Mouse (Mus musculus): ENCODE measurements around the gene E2f2.
A peak's percentile ranks its signal among the peaks of the same experiment; 100 is the strongest.

Gene E2f2

DNA sequence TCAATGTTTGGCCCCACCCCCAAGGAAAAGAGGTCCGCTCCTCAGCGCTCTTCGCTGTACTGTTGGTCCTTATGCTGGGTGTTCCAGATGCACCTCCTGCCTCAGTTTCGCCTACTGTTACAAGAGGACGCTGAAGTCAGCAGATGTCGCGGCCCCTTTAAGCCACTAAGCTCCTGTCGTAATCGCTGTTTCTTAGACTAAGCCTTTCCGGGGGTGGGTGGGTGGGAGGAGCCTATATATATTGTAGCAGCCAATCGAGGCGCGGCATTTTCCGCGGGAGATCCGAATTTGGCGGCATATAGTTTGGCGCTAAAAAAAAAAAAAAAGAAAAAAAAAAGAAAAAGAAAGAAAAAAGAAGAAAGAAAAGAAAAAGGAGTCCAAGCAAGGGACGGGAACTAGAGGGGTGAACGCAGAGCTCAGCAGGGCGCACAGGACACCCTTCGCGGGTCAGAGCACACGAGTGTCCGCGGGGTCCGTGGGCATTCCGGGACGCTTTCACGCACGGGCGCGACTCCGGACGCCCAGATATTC lies at the start of gene E2f2:
Gene E2f2, plus strand, starts transcription at position 384 of the 531 bp plus-strand sequence.
- peak; percentile 87 for DNase-seq (ENCODE audit: low spot score)

DNA sequence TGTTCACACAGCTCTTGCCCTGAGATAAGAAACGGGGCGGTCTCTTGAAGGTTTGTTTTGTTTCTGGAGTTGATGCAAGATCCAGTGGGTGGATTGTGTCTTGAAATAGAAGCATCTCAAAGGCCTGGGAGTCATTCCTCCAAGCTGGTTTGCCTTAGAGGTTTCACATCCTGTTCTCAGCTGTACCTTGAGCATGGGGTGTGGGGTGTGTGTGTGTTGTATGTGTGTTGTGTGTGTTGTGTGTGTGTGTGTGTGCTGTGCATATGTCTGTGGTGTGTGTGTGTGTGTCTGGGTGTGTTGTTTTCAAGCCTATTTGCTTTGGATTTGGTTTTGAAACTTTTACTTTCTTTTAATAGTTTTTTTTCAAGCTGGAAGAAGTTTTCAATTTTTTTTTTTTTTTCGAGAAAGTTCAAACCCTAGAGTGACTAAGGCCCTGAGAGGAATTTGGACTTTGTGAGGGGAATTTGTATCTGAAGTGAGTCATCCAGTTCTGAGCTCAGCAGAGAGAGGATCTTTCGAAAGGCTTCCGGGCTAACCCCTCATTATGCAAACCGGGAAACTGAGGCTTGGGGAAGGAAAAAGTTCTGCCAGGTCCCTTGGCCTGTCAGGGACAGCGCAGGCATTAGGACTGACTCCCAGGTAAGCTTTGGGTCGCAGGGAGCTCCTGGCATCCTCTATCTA lies 48.9 kb upstream of the E2f2 start:
- DNase-seq (ENCODE audit: low spot score) = no peak

DNA sequence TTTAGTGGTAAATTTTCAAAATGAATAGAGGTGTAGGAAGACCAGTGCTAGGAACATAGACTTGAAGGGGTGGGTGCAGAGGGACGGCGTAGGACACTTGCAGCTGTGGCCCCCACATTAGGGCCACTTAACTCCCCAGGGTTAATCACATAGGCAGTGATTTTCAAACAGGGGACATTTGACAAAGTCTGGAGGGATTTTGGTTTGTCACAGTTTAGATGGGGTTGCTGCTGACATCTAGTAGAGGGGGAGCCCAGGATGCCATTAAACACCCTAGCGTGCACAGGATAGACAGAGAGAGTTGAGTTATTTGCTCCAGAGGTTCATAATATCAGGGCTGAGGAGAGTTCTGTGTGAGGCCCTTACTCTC lies 48.4 kb upstream of the E2f2 start:
- no peak for DNase-seq (ENCODE audit: low spot score)

- DNase-seq (ENCODE audit: low spot score) = no peak
These were observed 47.6 kb upstream of the E2f2 start for GRCm38 (mm10) chr4:136124581-136124980.

DNA sequence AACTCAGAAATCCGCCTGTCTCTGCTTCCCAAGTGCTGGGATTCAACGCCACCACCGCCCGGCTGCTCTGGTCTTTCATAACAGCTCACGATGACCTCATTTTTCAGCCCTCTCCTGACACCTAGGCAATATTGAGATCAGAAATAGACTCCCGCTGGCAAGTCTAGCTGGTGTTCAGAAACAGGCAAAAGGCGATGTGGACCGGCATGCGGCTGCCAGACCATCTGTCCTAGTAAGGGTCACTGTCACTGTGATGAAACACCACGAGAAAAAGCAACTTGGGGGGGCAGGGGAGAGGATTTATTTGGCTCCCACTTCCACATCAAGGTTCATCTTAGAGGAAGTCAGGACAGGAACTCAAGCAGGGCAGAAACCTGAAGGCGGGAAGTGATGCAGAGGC lies 46.7 kb upstream of the E2f2 start:
- no peak for DNase-seq (ENCODE audit: low spot score)

DNA sequence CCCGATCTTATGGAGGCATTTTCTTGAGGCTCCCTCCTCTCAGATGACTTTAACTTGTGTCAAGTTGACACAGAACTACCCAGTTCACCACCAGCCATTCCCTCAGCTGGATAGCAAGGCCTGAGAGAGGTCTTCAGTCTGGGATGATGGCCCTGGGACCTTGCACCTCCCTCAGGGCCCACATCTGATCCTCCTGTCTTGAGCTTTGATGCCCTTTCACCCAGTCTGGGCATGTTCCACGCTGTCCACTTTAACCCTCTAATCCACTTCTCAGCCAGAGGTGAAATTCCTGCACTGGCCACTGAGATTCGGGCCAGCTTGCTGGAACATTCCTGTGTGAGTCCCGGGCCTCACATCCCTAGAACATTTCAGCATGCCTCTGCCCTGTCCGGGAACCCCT lies 46.2 kb upstream of the E2f2 start:
- no peak for DNase-seq (ENCODE audit: low spot score)

GRCm38 (mm10) chr4:136127670-136128069 lies 44.5 kb upstream of the E2f2 start:
- no peak for DNase-seq (ENCODE audit: low spot score)

- DNase-seq (ENCODE audit: low spot score) = no peak
These were observed 42.4 kb upstream of the E2f2 start for GRCm38 (mm10) chr4:136129842-136130241.

- no peak for DNase-seq (ENCODE audit: low spot score)
These were observed 38.4 kb upstream of the E2f2 start for GRCm38 (mm10) chr4:136133801-136134200.

DNA sequence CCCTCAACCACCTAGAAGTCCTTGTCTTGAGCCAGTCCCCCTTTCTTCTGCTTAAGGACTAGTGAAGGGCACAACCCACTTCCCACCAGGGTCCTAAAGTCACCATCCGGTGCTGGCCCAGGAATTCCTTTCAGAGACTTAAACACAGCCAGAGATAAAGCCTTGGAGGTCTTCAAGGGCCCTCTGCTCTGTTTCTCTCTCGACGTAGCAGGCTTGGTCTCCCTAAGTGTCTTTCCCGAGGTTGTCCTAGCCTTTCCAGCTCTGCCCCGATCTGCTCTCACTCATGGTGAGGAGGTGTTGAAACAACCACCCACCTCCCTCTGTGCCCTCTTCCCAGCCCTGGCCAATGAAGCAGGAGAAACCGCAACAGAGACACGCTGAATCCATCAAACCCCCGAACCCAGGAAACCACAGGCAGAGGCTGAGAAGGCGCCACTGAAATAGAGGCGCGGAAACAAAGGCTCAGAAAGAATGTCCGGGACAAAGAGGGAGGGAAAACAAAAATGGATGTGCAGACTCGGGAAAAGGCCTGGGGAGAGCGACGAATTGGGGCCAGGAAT lies 37.7 kb upstream of the E2f2 start:
- peak; percentile 43 for DNase-seq (ENCODE audit: low spot score)

DNA sequence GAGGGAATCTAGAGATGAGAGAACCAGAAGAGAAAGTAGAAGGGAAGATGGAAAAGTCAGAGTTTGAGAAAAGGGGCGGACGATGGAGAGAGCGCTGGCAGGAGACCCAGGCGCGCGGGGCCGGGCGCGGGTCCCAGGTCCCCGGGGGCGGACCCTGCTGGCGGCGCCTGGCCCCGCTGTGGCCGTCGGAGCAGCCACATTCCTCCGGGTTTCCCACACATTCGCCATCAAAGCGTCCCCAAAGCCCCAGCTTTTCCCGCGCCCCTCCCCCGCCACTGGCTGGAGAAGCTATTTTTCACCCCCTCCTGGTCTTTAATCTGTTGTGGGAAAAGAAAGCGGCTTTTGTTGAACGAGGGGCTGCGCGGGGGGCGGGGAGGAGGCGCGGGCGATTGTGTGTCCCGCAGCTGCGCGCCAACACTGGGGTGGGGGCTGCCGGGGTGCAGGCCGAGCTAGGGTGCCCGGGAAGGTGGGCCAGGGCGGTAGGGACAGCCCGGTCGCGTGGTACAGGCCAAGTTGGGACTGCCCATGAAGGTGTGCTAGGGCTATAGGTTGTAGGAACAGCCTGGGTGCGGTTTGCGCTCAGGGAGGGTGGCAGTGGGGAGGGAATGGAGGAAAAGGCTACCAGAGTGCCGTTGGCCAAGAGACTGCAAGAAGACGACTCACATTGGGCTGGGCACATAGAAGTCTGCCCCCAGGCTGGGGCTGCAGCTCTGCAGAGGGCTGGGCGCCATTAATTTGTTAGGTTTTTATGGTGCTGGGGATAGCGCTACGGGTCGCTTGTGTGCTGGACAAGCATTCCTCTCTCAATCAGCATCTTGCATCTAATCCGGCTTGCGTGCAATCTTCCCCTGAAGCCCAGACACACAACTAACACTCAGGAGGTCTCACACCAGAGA lies 37.0 kb upstream of the E2f2 start:
- DNase-seq (ENCODE audit: low spot score) = peak; percentile 42

DNA sequence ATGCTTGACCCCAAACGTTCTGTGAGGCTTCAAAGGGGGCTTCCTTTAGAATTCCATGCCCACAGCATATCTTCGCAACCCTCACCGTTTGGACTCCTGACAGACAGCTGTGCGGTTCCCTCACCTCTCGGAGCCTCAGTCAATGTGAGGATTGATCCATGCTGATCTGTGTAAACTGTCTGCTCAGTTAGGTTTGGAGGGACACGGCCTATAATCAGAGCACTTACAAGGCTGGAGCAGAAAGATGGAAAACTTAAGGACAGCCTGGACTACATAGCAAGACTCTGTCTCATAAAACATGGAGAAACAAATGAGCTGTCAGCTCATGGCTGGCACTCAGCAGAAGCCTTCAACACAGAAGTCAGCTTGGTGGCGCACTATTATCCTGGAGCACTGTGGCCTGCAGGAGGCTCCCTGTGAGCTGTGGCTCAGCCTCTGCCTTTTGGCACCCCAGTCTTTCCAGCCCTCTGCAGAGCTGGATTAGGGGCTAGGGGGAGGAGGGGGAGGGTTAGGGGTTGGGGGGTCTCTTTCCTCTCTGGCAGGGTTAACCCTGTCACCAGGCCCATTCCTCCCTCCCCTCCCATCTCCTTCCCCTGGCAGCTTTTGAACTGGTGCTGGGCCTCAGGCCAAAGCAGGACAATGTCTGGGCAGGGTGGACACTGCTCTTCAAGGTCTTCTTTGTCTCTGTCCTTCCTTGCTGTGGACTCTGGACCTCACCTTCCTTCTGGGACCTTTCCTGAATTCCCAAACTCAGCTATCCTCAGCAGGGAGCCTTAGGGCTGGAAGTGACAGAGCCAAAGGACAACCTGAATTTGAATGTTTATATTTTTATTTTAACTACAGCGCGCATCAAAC lies 36.1 kb upstream of the E2f2 start:
- DNase-seq (ENCODE audit: low spot score) = no peak

GRCm38 (mm10) chr4:136139326-136140110 lies 32.7 kb upstream of the E2f2 start:
- DNase-seq (ENCODE audit: low spot score) = no peak

DNA sequence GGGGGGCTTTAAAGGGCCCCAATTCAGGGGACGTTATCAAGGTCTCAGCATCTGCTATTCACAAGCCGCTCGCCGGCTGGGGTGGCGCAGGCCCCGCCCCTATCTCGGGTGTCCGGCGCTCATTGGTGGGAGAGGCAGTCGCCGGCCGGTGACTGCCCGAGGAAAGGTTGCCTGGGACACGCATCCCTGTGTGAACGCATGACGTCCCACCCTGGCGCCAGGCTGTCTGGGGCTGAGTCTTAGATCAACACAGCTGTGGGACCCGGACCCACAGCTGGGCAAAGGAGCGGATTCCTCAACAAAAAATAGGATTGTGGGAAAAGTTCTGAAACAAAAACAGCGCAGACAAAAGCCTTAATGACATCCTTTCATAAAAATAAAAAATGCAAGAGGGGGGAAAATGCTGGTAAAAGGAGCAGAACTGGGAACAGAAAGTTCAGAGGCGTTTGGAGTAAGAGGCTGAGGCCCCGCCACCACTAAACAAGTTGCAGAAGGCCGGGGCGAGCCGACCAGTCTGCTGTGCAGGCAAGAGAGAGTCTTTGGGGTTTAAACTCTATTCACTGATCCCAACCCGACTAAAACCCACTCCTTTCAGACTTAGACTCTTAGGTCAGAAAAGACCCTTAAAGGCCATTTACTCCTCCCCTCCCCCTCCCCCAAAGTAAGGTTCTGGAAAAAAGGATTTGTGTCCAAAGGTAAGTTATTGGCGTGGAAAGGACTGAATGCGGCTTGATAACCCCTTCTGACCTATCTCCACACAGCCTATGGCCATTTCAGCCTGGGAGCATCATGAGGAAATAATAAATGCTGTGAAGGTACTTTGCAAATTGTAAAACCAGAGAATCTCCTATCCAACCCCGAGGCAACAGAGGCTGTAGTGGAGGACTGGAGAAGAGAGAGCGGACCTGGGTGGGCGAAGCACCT lies 31.6 kb upstream of the E2f2 start:
- DNase-seq (ENCODE audit: low spot score) = peak; percentile 93

DNA sequence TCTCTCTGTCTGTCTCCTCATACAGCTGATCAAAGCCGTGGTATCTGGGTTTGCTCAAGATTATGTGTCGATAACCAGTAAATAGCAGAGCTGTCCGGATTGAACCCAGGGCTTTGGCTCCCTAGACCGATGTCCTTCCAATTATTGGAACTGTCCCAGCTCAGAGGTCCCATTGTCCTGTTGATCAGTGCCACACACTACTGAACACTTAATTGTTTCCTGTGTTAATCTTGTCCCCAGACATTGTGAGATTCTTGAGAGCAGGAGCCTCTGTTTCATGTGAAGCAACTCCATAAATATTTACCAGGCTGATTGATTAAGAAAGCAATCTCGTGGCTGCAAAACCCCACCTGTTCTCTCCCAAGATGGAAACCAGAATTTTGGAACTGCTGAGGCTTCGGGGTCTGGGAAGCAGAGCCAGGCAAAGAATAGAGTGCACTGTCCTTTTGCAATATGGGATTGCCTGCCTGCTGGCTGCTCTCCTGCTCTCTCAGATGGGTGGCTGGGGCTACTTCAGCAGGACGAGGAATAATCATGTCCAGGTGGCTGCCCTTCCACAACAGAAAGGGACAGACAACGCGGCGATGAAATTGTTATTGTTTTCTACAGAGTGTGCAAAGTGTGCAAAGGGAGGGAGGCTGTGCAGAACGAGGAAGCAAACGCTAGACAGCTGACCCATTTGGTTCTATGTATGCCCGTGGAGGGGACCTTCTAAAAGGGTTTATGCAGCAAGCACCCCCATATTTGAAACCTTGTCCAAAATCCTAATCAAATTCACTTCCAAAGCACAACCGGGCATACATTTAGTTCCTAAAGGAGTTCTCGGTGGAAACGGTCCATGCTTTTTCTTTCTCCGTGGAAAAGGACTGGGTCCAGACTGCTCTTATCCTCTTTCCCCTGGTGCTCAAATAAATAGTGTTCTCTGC lies 29.7 kb upstream of the E2f2 start:
- DNase-seq (ENCODE audit: low spot score) = no peak

DNA sequence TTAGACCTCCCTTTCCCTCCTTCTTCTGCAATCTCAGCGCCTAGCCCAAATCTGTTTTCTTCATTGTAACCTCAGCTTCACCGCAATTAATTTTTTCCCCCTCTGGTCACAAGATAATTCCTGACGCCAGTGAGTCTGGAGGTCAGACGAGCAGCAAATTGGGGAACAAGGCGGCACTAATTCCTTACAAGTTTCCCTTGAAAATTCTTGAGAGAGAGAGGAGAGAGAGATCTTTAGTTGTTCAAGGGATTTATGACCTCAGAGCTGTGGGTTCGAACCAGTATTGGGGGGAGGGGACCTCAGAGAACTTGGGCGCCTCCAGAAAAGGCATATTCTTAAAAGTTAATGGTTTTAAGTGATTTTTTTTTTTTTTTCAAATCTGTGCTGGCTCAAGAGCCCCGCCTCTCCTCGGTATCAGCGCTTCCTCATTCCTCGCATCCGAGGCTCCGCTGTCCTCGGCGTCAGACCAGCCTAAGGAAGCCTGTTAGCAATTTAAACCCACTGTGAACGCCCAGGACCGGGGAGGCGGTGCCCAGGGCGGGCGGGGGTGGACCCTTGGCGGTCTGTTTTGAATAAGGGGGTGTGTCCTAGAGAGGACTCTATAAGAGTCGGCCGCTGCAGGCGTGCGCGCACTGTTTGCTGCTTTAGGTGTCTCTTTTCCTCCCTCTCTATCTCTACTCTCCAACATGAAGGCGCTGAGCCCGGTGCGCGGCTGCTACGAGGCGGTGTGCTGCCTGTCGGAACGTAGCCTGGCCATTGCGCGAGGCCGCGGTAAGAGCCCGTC lies 28.8 kb upstream of the E2f2 start, which contains the start of gene Id3:
Gene Id3, plus strand, starts transcription at position 305 of the 784 bp plus-strand sequence.
- peak; percentile 96 for DNase-seq (ENCODE audit: low spot score)

- peak; percentile 46 for DNase-seq (ENCODE audit: low spot score)
These were observed 27.9 kb upstream of the E2f2 start for GRCm38 (mm10) chr4:136144126-136144926.

All from MN1 (cell line).